10 mouse cellular contexts compared by ENCODE assay signal in the genomic region with DNA sequence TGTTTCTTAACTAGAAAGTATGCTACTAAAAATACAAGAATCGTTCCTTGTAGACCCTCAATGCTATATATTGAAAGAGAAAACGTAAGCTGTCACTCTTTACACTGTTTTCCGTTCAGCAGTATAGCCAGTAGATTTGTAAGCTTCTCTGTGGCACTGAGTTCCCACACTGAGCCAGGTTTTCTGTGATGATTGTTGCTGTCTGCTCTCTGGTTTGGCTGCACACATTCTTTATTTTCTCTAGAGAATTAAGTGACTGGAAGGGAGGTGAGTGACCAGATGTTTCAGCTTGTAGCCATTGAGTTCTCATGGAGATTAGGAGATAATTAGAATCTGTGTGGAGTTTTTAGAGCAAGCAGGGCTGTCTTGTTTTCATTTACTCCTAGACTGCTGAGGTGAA. TPM values are rescaled to one million over a fixed set of nuclear protein-coding genes. Genes with fewer than 3 reads are reported as not detected.
DNase-seq lines count a peak whose midpoint lies in the region; ATAC-seq and TF ChIP-seq lines count a peak whose summit lies in the region.
"Had no signal": no experiment of that assay in that cellular context is flagged by ENCODE, and none has a peak within 500 bp of the region (broad histone marks: within the 10 kb centered on the region; RNA-seq: fewer than 3 reads in every experiment).

No protein-coding gene starts in this region.

- WGBS in heart, embryonic 13.5 days: 57% methylated on average over 3 of the region's 3 CpGs
- WGBS in midbrain, embryonic 13.5 days: 39% methylated on average over 3 of the region's 3 CpGs
- 46% methylated on average over 3 of the region's 3 CpGs for WGBS in midbrain, postnatal 0 days
- WGBS in embryonic facial prominence, embryonic 11.5 days: 36% methylated on average over 3 of the region's 3 CpGs

- DNase-seq in heart, postnatal 4 days: no peak
- no peak for DNase-seq in midbrain, postnatal 0 days (ENCODE audit: low spot score)
- DNase-seq in embryonic facial prominence, embryonic 11.5 days (ENCODE audit: low spot score): peak; percentile 29
- no peak for DNase-seq in ovary, adult 18-20 months (ENCODE audit: low spot score)
- DNase-seq: kidney, adult 9 months; thymus, postnatal 36 days had no signal

- H3ac ChIP-seq in myocyte (ENCODE audit: control insufficient read depth, insufficient read length): no peak overlapping the region

- H3K4me3 ChIP-seq in heart, embryonic 13.5 days: no peak overlapping the region
- H3K4me3 ChIP-seq in midbrain, embryonic 13.5 days (replicated peaks): no peak overlapping the region
- no peak overlapping the region for H3K4me3 ChIP-seq in midbrain, postnatal 0 days (ENCODE audit: low read depth, low read length)
- H3K4me3 ChIP-seq in embryonic facial prominence, embryonic 11.5 days (ENCODE audit: low read depth, low read length): no peak overlapping the region
- no peak overlapping the region for H3K4me3 ChIP-seq in myocyte

- H3K27me3 ChIP-seq in heart, embryonic 13.5 days (replicated peaks): no peaks in the 10 kb centered on the region
- no peaks in the 10 kb centered on the region; the same call in 1 of the 2 replicates for H3K27me3 ChIP-seq in midbrain, embryonic 13.5 days
- H3K27me3 ChIP-seq in midbrain, postnatal 0 days (ENCODE audit: insufficient read depth, low read length): no peaks in the 10 kb centered on the region
- no peaks in the 10 kb centered on the region for H3K27me3 ChIP-seq in embryonic facial prominence, embryonic 11.5 days (ENCODE audit: control insufficient read depth, insufficient read depth, low read length)
- H3K27me3 ChIP-seq in myocyte (ENCODE audit: control insufficient read depth, insufficient read depth, insufficient read length): no peaks in the 10 kb centered on the region

- peak overlapping the region; percentile 63 for H3K9ac ChIP-seq in heart, embryonic 13.5 days
- H3K9ac ChIP-seq in midbrain, embryonic 13.5 days (replicated peaks): no peak overlapping the region
- no peak overlapping the region for H3K9ac ChIP-seq in midbrain, postnatal 0 days (replicated peaks; ENCODE audit: low read length, poor library complexity, severe bottlenecking)
- H3K9ac ChIP-seq in embryonic facial prominence, embryonic 11.5 days (replicated peaks; ENCODE audit: low read length): no peak overlapping the region

- no peak for TF ChIP-seq CTCF in midbrain, postnatal 0 days (IDR thresholded peaks at IDR 0.05)

- H3K36me3 ChIP-seq in heart, embryonic 13.5 days: no peaks in the 10 kb centered on the region
- no peaks in the 10 kb centered on the region for H3K36me3 ChIP-seq in midbrain, embryonic 13.5 days
- no peaks in the 10 kb centered on the region for H3K36me3 ChIP-seq in midbrain, postnatal 0 days (ENCODE audit: insufficient read depth, low read length)
- H3K36me3 ChIP-seq in embryonic facial prominence, embryonic 11.5 days (replicated peaks; ENCODE audit: control insufficient read depth, insufficient read depth, low read depth, low read length): no peaks in the 10 kb centered on the region
- no peaks in the 10 kb centered on the region for H3K36me3 ChIP-seq in myocyte (ENCODE audit: control insufficient read depth, insufficient read depth)

- ATAC-seq in heart, embryonic 13.5 days (ENCODE audit: extremely low read depth, insufficient number of reproducible peaks, low FRiP score, low TSS enrichment): no peak
- no peak for ATAC-seq in midbrain, embryonic 13.5 days
- ATAC-seq in midbrain, postnatal 0 days (ENCODE audit: low FRiP score): no peak
- ATAC-seq in embryonic facial prominence, embryonic 11.5 days (replicated peaks; ENCODE audit: insufficient number of reproducible peaks, low FRiP score, low TSS enrichment, low read depth): no peak

- H3K27ac ChIP-seq in heart, embryonic 13.5 days (replicated peaks): no peak overlapping the region; the same call in 1 of the 2 replicates
- no peak overlapping the region for H3K27ac ChIP-seq in midbrain, embryonic 13.5 days
- H3K27ac ChIP-seq in midbrain, postnatal 0 days (ENCODE audit: low read depth, low read length): no peak overlapping the region
- H3K27ac ChIP-seq in embryonic facial prominence, embryonic 11.5 days (replicated peaks; ENCODE audit: low read depth, low read length): no peak overlapping the region
- H3K27ac ChIP-seq: hindbrain, embryonic 10.5 days had no signal

- peaks cover 45% of the 10 kb centered on the region for H3K79me2 ChIP-seq in myocyte (ENCODE audit: control insufficient read depth, insufficient read depth)

- H3K9me3 ChIP-seq in heart, embryonic 13.5 days: no peaks in the 10 kb centered on the region
- H3K9me3 ChIP-seq in midbrain, embryonic 13.5 days: no peaks in the 10 kb centered on the region
- H3K9me3 ChIP-seq in midbrain, postnatal 0 days (ENCODE audit: low read length): no peaks in the 10 kb centered on the region
- H3K9me3 ChIP-seq in embryonic facial prominence, embryonic 11.5 days (replicated peaks; ENCODE audit: control insufficient read depth, low read length): no peaks in the 10 kb centered on the region

- H3K4me2 ChIP-seq in heart, embryonic 13.5 days: peak overlapping the region; percentile 35; the same call in 1 of the 2 replicates
- 0 out of 2 replicates have a peak overlapping the region, but pooled peaks have one; percentile 26 for H3K4me2 ChIP-seq in midbrain, embryonic 13.5 days (replicated peaks)
- H3K4me2 ChIP-seq in midbrain, postnatal 0 days (ENCODE audit: low read depth, low read length, poor library complexity, severe bottlenecking): no peak overlapping the region
- no peak overlapping the region for H3K4me2 ChIP-seq in embryonic facial prominence, embryonic 11.5 days (ENCODE audit: low read depth, low read length)
- H3K4me2 ChIP-seq in myocyte (ENCODE audit: low read depth): peak overlapping the region; percentile 39

- TF ChIP-seq POLR2A in myocyte (IDR thresholded peaks at IDR 0.05; ENCODE audit: insufficient read length, low read depth): no peak

- H3K4me1 ChIP-seq in heart, embryonic 13.5 days: peaks cover 37% of the 10 kb centered on the region
- peaks cover 27% of the 10 kb centered on the region for H3K4me1 ChIP-seq in midbrain, embryonic 13.5 days (replicated peaks)
- H3K4me1 ChIP-seq in midbrain, postnatal 0 days (ENCODE audit: insufficient read depth, low read length): 0 out of 2 replicates have a peak, but pooled peaks cover 3% of the 10 kb centered on the region
- no peaks in the 10 kb centered on the region for H3K4me1 ChIP-seq in embryonic facial prominence, embryonic 11.5 days (ENCODE audit: control insufficient read depth, insufficient read depth, low read length)

TF ChIP-seq in myocyte, 11 proteins besides CTCF, POLR2A, EP300 and RAD21:
- TF ChIP-seq E2F4 (IDR thresholded peaks at IDR 0.05; ENCODE audit: insufficient read depth): no peak
- no peak for TF ChIP-seq SRF (IDR thresholded peaks at IDR 0.05; ENCODE audit: control insufficient read depth, insufficient read length, low read depth)
- TF ChIP-seq TCF3 (IDR thresholded peaks at IDR 0.05; ENCODE audit: insufficient read length, low read depth): no peak
- no peak for TF ChIP-seq MAX (IDR thresholded peaks at IDR 0.05; ENCODE audit: low read depth)
- TF ChIP-seq MYOG (IDR thresholded peaks at IDR 0.05; ENCODE audit: control insufficient read depth in 1 of 3, insufficient read depth in 1 of 3, insufficient read length in 2 of 3, low read depth in 2 of 3): no peak
- no peak for TF ChIP-seq USF1 (IDR thresholded peaks at IDR 0.05; ENCODE audit: low read depth)
- no peak for TF ChIP-seq TCF12 (IDR thresholded peaks at IDR 0.05; ENCODE audit: insufficient read depth, poor library complexity, severe bottlenecking)
- TF ChIP-seq CEBPB (IDR thresholded peaks at IDR 0.05; ENCODE audit: insufficient read depth, poor library complexity, severe bottlenecking): no peak
- TF ChIP-seq REST (IDR thresholded peaks at IDR 0.05; ENCODE audit: insufficient read depth, insufficient read length): no peak
- TF ChIP-seq MYOD1 (IDR thresholded peaks at IDR 0.05; ENCODE audit: control insufficient read depth in 1 of 3, insufficient read length in 2 of 3, low read depth in 2 of 3): no peak
- TF ChIP-seq POLR2AphosphoS2 (IDR thresholded peaks at IDR 0.05; ENCODE audit: insufficient read length, low read depth): no peak

RNA-seq across cellular contexts. Expression of gene Znrf2, which starts 3.0 kb away (rescaled TPM):
- 2.2 and 2.4 TPM in 2 replicates for polyA plus RNA-seq in heart, embryonic 13.5 days (2015; fragmentation: Nextera tagmentation; extraction: Ambion mirVana)
- total RNA-seq in heart, postnatal 4 days (2021): 10 to 100 TPM; 20.1 to 24.3 TPM
- polyA plus RNA-seq in midbrain, embryonic 13.5 days (2015; fragmentation: Nextera tagmentation; extraction: Ambion mirVana): 6.0 and 6.4 TPM in 2 replicates
- total RNA-seq in midbrain, postnatal 0 days (2014; rRNA removed): 32.8 and 49.4 TPM in 2 replicates
- 5.7 and 6.5 TPM in 2 replicates for polyA plus RNA-seq in midbrain, postnatal 0 days (2015; fragmentation: Nextera tagmentation; extraction: Ambion mirVana)
- polyA plus RNA-seq in embryonic facial prominence, embryonic 11.5 days (2014; fragmentation: Nextera tagmentation; extraction: Ambion mirVana): 2.2 and 2.3 TPM in 2 replicates
- polyA plus RNA-seq in myocyte (2012; fragmentation: generic; extraction: Trizol): 5.7 TPM

Comparison
In these comparisons a context has a peak if more than half of its experiments do, and no peak if none do; other contexts are left out.
1. H3K4me2 ChIP-seq: peak in heart, embryonic 13.5 days (single experiment), midbrain, embryonic 13.5 days (single experiment) and myocyte (single experiment); none in midbrain, postnatal 0 days (single experiment) and embryonic facial prominence, embryonic 11.5 days (single experiment).